Mouse (Mus musculus) heart, postnatal 0 days (tissue): ENCODE measurements around the gene Prdm2. TPM values are rescaled to one million over a fixed set of nuclear protein-coding genes. Genes with fewer than 3 reads are reported as not detected.

ENCODE experiments used
- ATAC-seq: fragments of 200-750 bp; cut with Nextera tagmentation; 2 replicates; pipeline ENCODE4 v1.8.0; 2017; ENCODE audit warnings: low read depth, moderate number of reproducible peaks, moderate library complexity; ENCODE audit not compliant: insufficient read depth
- DNase-seq: peaks from one replicate; pipeline ENCODE4 v3.0.0-alpha.2; 2016; ENCODE audit warnings: low spot score
- H3K27ac ChIP-seq: fragments of 300-500 bp; sonication (generic); 2 replicates; pipeline ENCODE4 v1.5.1; 2014; ENCODE audit warnings: low read depth, mild to moderate bottlenecking
- H3K27me3 ChIP-seq: fragments of 300-500 bp; sonication (generic); 2 replicates; pipeline ENCODE4 v1.6.1; 2014; ENCODE audit warnings: low read length, mixed read lengths; ENCODE audit not compliant: control insufficient read depth, insufficient read depth
- H3K36me3 ChIP-seq: fragments of 300-500 bp; sonication (generic); replicated peaks from 2 replicates; pipeline ENCODE4 v1.6.1; 2014; ENCODE audit warnings: low read length, mixed read lengths; ENCODE audit not compliant: control insufficient read depth, insufficient read depth
- H3K4me1 ChIP-seq: fragments of 300-500 bp; sonication (generic); 2 replicates; pipeline ENCODE4 v1.6.1; 2014; ENCODE audit warnings: antibody characterized with exemption; ENCODE audit not compliant: control insufficient read depth, insufficient read depth
- H3K4me2 ChIP-seq: fragments of 300-500 bp; sonication (generic); 2 replicates; pipeline ENCODE4 v1.6.1; 2014; ENCODE audit warnings: low read depth, mild to moderate bottlenecking, low read length, moderate library complexity
- H3K4me3 ChIP-seq: fragments of 300-500 bp; sonication (generic); 2 replicates; pipeline ENCODE4 v1.5.1; 2014; ENCODE audit warnings: low read depth, low read length
- H3K9ac ChIP-seq: fragments of 300-500 bp; sonication (generic); replicated peaks from 2 replicates; pipeline ENCODE4 v1.6.1; 2014; ENCODE audit warnings: low read depth, low read length, mixed read lengths
- H3K9me3 ChIP-seq: fragments of 300-500 bp; sonication (generic); replicated peaks from 2 replicates; pipeline ENCODE4 v1.6.1; 2016; ENCODE audit warnings: low read length; ENCODE audit not compliant: control insufficient read depth
- CTCF ChIP-seq: IDR thresholded peaks from 2 replicates; pipeline ENCODE4 v1.5.1; 2016; ENCODE audit warnings: antibody characterized with exemption, control low read depth, low read depth
- EP300 ChIP-seq: IDR thresholded peaks from 2 replicates; pipeline ENCODE4 v1.6.1; 2016; ENCODE audit warnings: antibody characterized with exemption, low read depth
- WGBS: fragments of 180-500 bp; shearing (Covaris S2); extraction: QIAGEN DNeasy Blood & Tissue Kit; methylation state at CpG from one replicate; pipeline ENCODE4 v1.1.7; 2014; 5-methylcytosine and 5-hydroxymethylcytosine counted together
- polyA plus RNA-seq: library from polyadenylated mRNA; unstranded; fragments of >200 nt; fragmentation: Nextera tagmentation; extraction: Ambion mirVana; gene quantifications from 2 replicates; pipeline ENCODE4 v1.2.1, GENCODE M21; 2015
- total RNA-seq: library from RNA; depleted of rRNA; stranded (reverse); fragments of >200 nt; gene quantifications from 2 replicates; pipeline ENCODE4 v1.2.3, GENCODE M21; 2014; ENCODE audit warnings: low replicate concordance

The Prdm2 gene
- total and polyA plus RNA-seq, 2 experiments from 2014 or later: 5.5 to 5.8 TPM

- WGBS: 15% methylated on average over 23 of the region's 23 CpGs
- H3K27ac ChIP-seq: no peak overlapping the region
- H3K9ac ChIP-seq: no peak overlapping the region
- H3K4me1 ChIP-seq: no peaks in the 10 kb centered on the region
- H3K27me3 ChIP-seq: no peaks in the 10 kb centered on the region
- H3K9me3 ChIP-seq: 0 out of 2 replicates have a peak, but pooled peaks cover 4% of the 10 kb centered on the region
- ATAC-seq: no peak
- peak overlapping the region; percentile 52 for H3K4me2 ChIP-seq
- peak; percentile 41 for DNase-seq
- peak; percentile 78 for TF ChIP-seq CTCF
- TF ChIP-seq EP300: no peak
- peak overlapping the region; percentile 29 for H3K4me3 ChIP-seq
- no peaks in the 10 kb centered on the region for H3K36me3 ChIP-seq
Observed at GRCm38 (mm10) chr4:143238241-143239031, 25.6 kb upstream of the Prdm2 start.

GRCm38 (mm10) chr4:143231790-143232422 lies 19.1 kb upstream of the Prdm2 start:
- Histone ChIP-seq H3K9ac (no peak overlapping the region), H3K4me3 (no peak overlapping the region), H3K27me3 (no peaks in the 10 kb centered on the region), H3K9me3 (0 out of 2 replicates have a peak, but pooled peaks cover 4% of the 10 kb centered on the region), H3K36me3 (no peaks in the 10 kb centered on the region), H3K4me2 (no peak overlapping the region), H3K4me1 (no peaks in the 10 kb centered on the region), H3K27ac (no peak overlapping the region)
- DNase-seq: no peak
- ATAC-seq: no peak; the same call in 1 of the 2 replicates
- TF ChIP-seq EP300 (no peak), CTCF (no peak)
- WGBS: 92% methylated on average over 10 of the region's 10 CpGs

GRCm38 (mm10) chr4:143231110-143231509 lies 18.3 kb upstream of the Prdm2 start:
- no peak for TF ChIP-seq CTCF
- no peak for TF ChIP-seq EP300
- WGBS: 67% methylated on average over 3 of the region's 3 CpGs

GRCm38 (mm10) chr4:143227976-143228375 lies 15.2 kb upstream of the Prdm2 start:
- Histone ChIP-seq H3K4me3 (no peak overlapping the region), H3K27ac (no peak overlapping the region), H3K4me2 (no peak overlapping the region), H3K27me3 (no peaks in the 10 kb centered on the region), H3K9ac (no peak overlapping the region), H3K36me3 (no peaks in the 10 kb centered on the region), H3K4me1 (no peaks in the 10 kb centered on the region), H3K9me3 (no peaks in the 10 kb centered on the region)
- no peak for DNase-seq
- no peak for ATAC-seq
- TF ChIP-seq CTCF (no peak), EP300 (no peak)
- WGBS: 44% methylated on average over 5 of the region's 5 CpGs

More at GRCm38 (mm10) chr4:143231110-143231509, 18.3 kb upstream of the Prdm2 start:
- no peak for DNase-seq
- H3K9me3 ChIP-seq: 0 out of 2 replicates have a peak, but pooled peaks cover 4% of the 10 kb centered on the region
- H3K36me3 ChIP-seq: no peaks in the 10 kb centered on the region
- H3K4me3 ChIP-seq: no peak overlapping the region
- H3K4me1 ChIP-seq: no peaks in the 10 kb centered on the region
- no peaks in the 10 kb centered on the region for H3K27me3 ChIP-seq
- no peak overlapping the region for H3K27ac ChIP-seq
- H3K9ac ChIP-seq: no peak overlapping the region
- no peak for ATAC-seq
- H3K4me2 ChIP-seq: no peak overlapping the region

- no peaks in the 10 kb centered on the region for H3K4me1 ChIP-seq
- TF ChIP-seq CTCF (no peak), EP300 (no peak)
- no peak for DNase-seq
Observed at GRCm38 (mm10) chr4:143225886-143226285, 13.1 kb upstream of the Prdm2 start.

More at GRCm38 (mm10) chr4:143225886-143226285, 13.1 kb upstream of the Prdm2 start:
- no peaks in the 10 kb centered on the region for H3K27me3 ChIP-seq
- no peak overlapping the region for H3K4me3 ChIP-seq
- no peaks in the 10 kb centered on the region for H3K9me3 ChIP-seq
- H3K4me2 ChIP-seq: no peak overlapping the region
- no peaks in the 10 kb centered on the region for H3K36me3 ChIP-seq
- no peak for ATAC-seq
- H3K27ac ChIP-seq: no peak overlapping the region
- 29% methylated on average over 9 of the region's 9 CpGs for WGBS
- no peak overlapping the region for H3K9ac ChIP-seq
